Mouse (Mus musculus): ENCODE data around the gene Arpc4. TPM values are rescaled to one million over a fixed set of nuclear protein-coding genes. Genes with fewer than 3 reads are reported as not detected.

Gene Arpc4
- total RNA-seq, 1 experiment from 2014 or later = 191 TPM

DNA sequence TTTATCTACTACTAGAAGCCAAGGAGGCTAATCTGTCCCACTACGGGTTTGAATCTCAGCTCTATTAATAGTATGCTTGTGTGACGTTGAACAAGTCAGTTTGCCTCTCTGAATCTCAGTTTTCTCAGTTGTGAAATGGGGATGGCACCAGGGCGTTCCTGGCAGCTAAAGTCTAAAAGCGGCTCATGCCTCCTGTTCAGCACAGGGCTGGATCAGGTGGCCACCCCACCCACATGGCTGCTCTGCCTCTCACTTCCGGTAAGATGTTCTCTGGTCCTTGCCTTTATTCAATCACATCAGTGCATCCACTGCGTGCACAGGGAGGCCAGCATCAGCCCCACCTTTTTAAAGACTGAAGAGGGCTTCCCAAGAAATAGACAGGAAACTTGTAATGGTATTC lies 27.6 kb downstream of the Arpc4 start:
- no peak for DNase-seq

DNA sequence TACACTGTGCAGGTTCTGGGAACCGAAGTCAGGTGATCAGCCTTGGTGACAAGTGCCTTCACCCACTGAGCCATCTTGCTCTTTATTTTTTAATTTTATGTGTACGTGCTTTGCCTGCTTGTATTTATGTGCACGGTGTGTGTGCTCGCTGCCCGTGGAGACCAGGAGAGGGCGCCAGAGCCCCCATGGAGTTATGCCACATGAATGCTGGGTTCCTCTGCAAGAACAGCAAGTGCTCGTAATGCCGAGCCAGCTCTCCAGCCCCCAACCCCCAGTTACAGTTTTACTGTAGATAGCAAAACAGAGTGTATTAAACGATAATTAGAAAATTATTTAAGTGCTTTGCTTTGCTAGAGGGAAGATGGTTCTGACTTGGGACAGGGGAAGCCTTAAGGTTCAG lies 28.8 kb downstream of the Arpc4 start:
- DNase-seq = no peak

DNA sequence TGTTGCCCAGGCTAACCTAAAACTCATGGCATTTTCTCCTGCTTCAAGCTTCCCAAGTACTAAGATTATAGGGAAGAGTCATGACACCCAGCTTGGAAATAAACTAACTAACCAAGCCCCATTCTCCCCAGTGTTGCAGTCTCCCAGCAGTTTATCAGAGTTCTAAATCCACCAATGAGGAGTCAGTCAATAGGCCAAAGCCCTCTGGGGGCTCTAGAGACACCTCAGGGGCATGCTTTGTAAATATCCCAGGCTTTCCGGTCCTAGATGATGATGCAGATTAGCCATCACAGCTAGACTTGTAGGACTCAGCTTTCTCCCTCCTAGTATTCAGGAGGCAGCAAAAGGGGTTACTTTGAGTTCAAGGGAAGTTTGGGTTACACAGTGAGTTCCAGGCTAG lies 32.1 kb downstream of the Arpc4 start:
- no peak for DNase-seq

DNA sequence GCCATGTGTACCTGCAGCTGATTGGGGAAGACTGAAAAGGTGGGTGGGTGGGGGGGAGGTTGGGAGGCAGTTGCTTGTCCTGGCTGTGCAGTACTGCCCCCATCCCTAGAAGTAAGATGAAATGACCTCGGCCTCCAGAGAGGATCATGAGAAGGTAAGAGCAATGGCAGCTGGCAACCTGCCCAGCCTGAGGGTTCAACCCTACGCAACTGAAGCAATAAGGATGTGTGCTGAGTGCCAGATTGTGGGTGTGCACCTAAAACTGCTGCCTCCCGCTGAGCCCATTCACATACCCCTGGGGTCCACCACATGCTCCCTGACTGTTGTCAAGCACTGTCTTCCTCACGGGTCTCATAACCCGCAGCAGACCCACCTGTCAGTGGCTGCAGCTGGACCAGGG lies 38.5 kb downstream of the Arpc4 start:
- DNase-seq = no peak

DNA sequence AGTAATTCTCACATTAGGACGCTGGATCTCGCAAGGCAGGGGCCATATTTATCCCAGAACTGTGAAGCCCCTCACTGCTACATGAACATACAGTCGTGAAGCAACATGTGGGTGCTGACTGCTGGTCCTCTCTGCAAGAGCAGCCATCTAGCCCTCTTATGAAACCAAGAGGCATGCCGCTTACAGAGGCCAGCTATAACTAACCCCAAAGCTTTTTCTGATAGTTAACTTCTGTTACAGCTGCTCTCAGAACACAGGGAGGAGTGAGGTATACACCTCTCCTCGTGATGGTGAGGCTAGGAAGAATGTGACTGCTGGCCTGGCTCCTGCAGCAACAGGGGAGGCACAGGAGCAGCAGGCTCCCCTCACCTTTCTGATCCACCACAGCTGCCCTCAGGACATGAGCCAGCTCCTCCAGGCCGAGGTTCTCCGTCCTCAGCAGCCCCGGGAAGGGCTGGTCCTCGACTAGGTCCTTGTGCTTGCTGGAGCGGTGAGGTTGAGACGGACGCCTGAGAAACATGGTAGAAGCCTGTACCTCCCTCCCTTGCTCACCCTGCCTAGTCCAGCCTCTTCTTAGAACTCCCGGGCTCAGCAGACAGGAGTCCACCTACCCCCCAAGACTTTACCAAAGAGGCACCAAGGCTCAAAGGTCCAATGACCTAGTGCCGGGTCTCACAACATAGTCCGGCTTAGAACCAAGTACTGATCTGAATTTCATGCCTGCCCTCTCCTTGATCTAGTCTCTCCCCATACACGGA lies 40.7 kb downstream of the Arpc4 start:
- DNase-seq = peak; percentile 17

DNA sequence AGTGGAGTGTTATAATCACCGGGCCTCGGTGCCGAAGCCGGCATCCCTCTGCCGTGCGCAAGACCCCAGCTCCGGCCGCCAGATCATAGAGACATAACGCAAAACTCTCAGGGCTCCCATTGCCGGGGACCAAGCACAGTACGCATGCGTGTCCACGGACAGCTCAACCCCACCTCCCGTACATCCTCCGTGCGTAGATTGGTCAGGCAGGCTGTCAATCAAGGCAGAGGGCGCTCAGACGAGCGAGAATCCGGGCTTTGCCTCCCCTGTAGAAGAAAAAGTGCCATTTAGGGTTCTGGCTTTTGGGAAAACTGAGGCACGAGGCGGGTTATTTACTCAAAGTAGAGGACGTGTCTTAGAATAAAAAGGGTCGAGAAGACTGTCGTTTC lies 41.3 kb downstream of the Arpc4 start, which contains the start of gene Rpusd3:
Rpusd3 (minus strand) TSS at position 142 of the 389 bp plus-strand sequence.
- peak; percentile 100 for DNase-seq

DNA sequence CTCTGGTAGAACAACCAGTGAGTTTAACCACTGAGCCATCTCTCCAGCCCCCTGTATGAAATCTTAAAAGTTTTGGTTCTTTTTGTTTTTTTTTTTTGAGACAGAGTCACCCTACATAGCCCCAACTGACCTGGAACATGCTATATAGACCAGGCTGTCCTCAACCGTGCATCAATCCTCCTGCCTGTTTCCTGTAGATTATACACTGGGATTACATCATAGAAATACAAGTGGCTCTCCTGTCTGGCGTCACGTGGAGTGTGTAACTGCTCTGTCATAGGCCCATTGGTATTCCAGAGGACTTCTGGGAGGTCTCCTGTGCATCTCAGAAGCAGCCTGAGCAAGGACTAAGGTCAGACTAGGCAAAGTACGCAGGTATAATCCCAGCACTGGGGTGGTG lies 45.1 kb downstream of the Arpc4 start:
- no peak for DNase-seq

DNA sequence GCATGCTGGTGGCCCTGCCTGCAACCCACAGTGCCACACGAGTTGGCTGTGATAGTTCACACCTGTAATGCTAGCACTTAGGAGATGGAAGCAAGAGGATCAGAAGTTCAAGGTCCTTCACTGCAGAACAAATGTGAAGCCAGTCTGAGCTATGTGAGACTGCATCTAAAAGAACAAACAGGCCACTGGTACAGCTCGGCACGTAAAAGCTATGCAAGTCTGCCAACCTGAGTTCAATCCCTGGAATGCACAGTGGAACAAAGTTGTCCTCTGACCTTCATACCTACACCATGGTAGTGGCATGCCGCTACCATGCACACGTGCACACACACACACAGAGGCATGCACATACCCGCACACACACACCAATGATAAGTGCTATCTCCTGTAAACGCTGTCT lies 46.3 kb downstream of the Arpc4 start:
- no peak for DNase-seq

DNA sequence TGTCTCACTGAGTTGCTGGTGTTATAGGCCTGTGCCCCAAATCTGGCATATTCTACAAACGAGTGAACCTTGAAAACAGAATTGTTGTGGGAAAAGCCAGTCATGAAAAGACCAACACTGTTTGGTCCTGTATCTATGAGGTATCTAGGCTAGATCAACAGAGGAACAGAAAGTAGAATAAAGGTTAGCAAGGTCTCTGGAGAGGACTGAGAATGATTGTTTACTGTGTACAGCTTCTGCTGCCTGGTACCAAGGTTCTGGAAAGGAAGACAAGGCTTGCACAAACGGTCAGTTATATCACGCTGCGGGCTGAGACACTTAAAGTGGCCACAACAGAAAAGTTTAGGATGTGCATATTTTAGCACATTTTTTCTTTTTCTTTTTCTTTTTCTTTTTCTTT lies 48.8 kb downstream of the Arpc4 start:
- DNase-seq = no peak

DNA sequence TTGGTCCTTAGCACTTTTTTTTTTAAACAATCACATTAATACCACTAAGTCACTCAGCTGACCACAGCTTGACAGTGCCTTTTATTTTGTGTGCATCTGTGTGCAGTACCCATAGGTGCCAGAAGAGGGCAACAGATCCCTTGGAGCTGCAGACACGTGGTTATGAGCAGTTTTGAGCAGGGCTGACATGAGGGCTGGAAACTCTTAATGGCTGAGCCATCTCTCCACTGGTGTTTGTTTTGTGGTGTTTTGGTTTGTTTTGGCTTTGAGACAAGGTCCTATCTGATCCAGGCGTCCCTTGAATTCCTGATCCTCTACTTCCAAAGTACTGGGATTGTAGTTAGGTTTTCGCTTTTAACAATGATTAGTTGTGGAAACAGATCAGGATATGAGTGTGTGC lies 49.5 kb downstream of the Arpc4 start:
- DNase-seq = peak; percentile 22

DNA sequence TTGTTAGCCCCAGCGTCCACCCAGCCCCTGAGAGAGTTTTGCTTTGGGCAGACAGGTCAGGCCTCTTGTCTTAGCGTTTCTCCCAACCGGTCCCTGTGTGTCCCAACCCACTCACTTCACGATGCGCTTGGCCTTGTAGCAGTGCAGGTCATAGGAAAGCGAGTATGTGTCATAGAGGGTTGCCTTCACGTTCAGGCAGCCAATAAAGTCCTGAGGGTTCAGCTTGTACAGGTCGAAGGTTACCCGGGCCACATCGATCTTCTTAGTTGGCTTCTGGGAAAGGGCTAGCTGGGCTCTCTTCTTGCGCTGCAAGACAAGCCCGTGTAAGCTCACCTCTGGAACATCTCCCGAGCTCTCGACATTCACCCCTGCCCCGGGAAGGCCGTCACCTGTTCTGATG lies 50.1 kb downstream of the Arpc4 start:
- DNase-seq = no peak

DNA sequence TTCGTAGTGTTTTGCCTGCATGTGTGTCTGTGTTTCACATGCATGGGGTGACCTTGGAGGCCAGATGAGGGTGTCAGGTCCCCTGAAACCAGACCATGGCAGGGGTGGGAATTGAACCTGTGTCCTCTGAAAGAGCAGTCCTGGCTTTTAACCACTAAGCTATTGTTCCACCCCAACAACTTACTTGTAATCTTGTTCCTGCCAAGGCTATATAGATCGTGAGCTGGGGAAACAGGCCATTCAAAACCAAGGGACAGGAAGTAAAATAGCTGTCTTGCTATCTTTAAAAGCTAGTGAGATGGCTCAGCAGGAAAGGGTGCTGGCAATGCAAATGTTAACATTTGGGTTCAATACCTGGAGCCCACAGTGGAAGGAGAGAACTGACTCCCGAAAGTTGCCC lies 52.0 kb downstream of the Arpc4 start:
- DNase-seq = no peak

DNA sequence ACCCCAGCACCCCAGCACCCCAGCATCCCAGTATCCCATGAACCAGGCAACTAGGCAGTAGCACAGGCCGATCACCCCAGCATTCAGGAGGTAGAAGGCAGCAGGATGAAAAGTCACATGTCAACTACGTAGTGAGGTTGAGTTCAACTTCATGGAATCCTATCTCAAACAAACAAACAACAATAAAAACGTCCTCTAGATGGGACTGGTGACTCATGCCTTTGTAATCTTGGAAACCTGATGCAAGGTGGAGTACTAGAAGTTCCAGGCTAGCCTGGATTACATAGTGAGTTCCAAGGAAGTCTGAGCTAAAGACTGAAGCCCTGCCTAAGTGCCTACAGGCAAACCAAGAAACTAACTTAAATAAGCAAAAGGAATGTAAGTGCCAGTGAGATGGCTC lies 52.9 kb downstream of the Arpc4 start:
- DNase-seq = no peak

DNA sequence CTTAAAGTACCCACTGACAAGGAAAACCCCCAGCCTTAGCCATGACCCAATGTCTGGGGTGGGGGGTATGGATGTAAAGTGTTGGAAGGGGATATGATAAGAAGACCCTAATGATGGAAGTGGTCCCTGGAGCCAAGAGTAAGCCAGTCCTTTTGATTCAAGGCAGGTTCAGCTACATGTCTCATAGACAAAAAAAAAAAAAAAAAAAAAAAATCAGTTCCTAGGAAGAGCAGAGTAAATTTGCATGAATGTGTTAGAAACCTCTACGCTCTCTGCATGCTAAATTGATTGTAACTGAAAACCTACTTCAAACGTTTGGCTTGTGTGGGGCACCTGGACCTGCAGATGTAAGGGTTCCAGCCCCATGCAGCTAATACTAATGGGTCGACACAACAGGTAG lies 53.9 kb downstream of the Arpc4 start:
- DNase-seq = no peak

DNA sequence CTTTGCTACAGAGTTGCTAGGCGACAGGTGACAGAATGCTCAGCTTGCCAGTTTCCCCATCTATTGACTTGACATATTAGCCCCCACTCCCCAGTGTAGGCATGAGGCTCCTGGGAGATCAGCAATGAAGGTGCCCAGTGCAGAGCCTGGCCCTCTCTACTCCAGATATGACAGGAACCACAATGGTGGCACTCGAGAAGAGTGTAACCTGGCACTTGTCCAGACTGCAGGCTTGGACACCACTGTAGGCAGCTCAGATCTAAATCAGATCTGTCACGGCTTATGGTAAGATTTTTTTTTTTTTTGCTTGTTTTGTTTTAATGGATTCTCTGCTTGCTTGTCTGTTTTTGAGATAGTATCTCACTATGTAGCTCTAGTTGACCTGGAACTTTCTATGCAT lies 55.7 kb downstream of the Arpc4 start:
- no peak for DNase-seq

DNA sequence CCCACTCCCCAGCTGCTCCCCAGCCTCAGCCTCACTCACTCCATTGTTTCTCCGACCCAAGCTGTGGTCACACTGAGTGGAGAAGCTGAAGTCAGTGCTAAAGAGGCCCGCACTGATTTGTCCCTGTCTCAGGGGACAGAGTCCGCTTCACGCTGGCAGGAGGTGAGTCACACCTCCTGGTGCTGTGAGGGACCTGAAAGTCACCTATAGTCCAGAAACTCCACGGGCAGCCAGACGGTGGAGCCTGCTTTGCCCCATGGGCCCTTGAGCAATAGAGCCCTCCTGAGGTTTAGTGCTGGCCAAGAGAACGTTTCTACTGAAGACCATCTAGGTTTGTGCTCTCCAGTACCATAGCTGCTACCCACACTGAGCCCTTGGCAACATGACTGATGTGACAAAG lies 56.8 kb downstream of the Arpc4 start:
- peak; percentile 24 for DNase-seq

DNA sequence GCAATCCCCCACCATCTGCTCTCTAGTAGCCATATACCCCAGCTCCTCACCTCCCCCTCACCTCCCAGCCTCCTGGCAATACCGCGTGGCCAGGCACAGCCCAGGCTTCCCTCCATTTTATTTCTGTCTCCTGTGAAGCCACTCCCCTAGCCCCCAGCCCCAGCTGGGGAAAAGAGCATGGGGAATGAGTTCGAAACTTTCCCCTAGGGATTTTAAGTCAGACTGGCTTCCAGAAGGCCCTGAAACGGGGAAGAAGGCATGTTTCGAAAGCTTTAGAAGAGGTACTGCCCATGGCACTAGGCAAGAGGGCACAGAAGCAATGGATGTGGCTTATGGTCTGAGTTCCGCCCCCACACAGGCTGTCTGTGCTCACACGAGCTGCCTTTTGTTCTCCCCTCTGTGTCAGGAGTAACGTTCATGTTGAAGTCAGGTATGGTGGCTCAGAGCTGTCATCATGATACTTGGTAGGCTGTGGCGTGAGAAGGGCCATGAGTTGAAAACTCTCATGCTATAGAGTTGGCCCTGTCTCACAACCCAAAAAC lies 57.8 kb downstream of the Arpc4 start, which contains the start of gene Cidec:
Cidec (minus strand) TSS at position 97 of the 542 bp plus-strand sequence.
- no peak for DNase-seq

DNA sequence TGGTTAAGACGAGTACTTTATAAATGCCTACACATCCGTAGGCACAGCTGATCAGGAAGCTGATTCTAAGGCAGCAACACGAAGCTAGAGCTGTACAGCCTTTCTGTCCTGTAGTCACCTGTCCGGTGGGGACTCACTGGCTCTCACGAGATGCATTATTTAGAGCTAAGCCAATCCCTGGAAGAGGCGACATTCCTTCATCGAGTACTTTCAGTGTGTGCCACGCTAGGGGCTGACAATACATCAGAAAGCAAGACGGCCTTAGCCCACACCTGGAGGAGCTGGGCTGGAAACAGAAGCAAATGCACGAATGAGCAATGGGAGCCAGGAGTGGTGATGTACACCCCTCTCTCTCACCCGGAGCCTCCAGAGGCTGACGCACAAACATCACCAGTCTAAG lies 59.2 kb downstream of the Arpc4 start:
- no peak for DNase-seq

DNA sequence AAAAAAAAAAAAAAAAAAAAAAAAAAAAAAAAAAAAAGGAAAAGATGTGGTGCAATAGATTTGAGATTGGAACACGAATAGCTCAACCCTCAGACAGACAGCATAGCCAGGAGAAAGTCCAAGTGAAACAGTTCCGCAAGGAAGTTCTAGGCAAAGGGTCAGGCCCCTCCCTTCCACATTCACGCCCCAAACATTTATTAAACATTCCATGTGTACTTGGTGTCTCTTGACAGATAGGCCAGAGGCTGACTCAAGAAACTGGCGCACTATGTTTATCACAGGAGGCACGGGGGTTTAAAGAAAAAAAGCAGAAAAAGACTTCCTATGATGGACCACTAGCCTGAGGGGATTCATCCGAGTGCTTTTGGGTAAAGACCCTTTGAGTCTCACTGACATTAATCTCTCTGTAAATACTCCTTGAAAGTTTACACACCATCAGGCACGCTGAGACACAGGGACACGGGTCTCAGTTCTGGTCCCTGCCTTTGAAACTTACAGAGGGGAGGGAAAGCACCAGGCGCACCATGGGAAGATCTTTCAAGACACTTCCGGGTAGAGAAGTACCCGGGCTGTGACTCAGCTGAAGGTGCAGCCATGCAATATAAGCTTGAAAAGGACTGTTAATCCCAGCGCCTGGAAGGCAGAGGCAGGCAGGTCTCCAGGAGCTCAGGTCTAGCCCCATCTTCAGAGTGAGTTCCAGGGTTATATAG lies 61.0 kb downstream of the Arpc4 start:
- DNase-seq = no peak
